Mouse (Mus musculus) limb, embryonic 14.5 days (tissue): Measurements from ENCODE around the gene Grap. TPM values are rescaled to one million over a fixed set of nuclear protein-coding genes. Genes with fewer than 3 reads are reported as not detected.

Source experiments
- ATAC-seq: fragments of 200-750 bp; cut with Nextera tagmentation; 2 replicates; pipeline ENCODE4 v1.8.0; 2017; ENCODE audit warnings: low read depth, moderate number of reproducible peaks, moderate TSS enrichment; ENCODE audit not compliant: low FRiP score
- DNase-seq: peaks from one replicate; pipeline ENCODE4 v3.0.0-alpha.2; 2015; ENCODE audit warnings: low spot score
- H3K27ac ChIP-seq: fragments of 300-500 bp; sonication (generic); replicated peaks from 2 replicates; pipeline ENCODE4 v1.5.1; 2014; ENCODE audit warnings: low read depth, mild to moderate bottlenecking, low read length, moderate library complexity, mixed read lengths
- H3K27me3 ChIP-seq: fragments of 300-500 bp; sonication (generic); 2 replicates; pipeline ENCODE4 v1.6.1; 2014; ENCODE audit warnings: low read length, mixed read lengths; ENCODE audit not compliant: control insufficient read depth, insufficient read depth
- H3K36me3 ChIP-seq: fragments of 300-500 bp; sonication (generic); 2 replicates; pipeline ENCODE4 v1.6.1; 2014; ENCODE audit warnings: mild to moderate bottlenecking, low read length, moderate library complexity, mixed read lengths; ENCODE audit not compliant: control insufficient read depth, insufficient read depth
- H3K4me1 ChIP-seq: fragments of 300-500 bp; sonication (generic); 2 replicates; pipeline ENCODE4 v1.6.1; 2014; ENCODE audit warnings: antibody characterized with exemption, low read length, mixed read lengths; ENCODE audit not compliant: control insufficient read depth, insufficient read depth
- H3K4me2 ChIP-seq: fragments of 300-500 bp; sonication (generic); replicated peaks from 2 replicates; pipeline ENCODE4 v1.6.1; 2014; ENCODE audit warnings: low read depth, mild to moderate bottlenecking, low read length, moderate library complexity; ENCODE audit not compliant: severe bottlenecking
- H3K4me3 ChIP-seq: fragments of 300-500 bp; sonication (generic); replicated peaks from 2 replicates; pipeline ENCODE4 v1.5.1; 2014; ENCODE audit warnings: low read length
- H3K9ac ChIP-seq: fragments of 300-500 bp; sonication (generic); 2 replicates; pipeline ENCODE4 v1.6.1; 2014; ENCODE audit warnings: mild to moderate bottlenecking, low read depth, low read length, moderate library complexity; ENCODE audit not compliant: severe bottlenecking
- H3K9me3 ChIP-seq: fragments of 300-500 bp; sonication (generic); 2 replicates; pipeline ENCODE4 v1.6.1; 2016; ENCODE audit warnings: low read length; ENCODE audit not compliant: control insufficient read depth
- POLR2A ChIP-seq: fragments of 200-500 bp; IDR thresholded peaks from 2 replicates; pipeline ENCODE4 v1.8.0; 2012; ENCODE audit warnings: inconsistent platforms, mild to moderate bottlenecking, moderate library complexity, borderline replicate concordance; ENCODE audit not compliant: insufficient read depth, insufficient read length; ENCODE audit errors: extremely low read depth
- WGBS: fragments of 180-500 bp; shearing (Covaris S2); extraction: QIAGEN DNeasy Blood & Tissue Kit; methylation state at CpG from one replicate; pipeline ENCODE4 v1.1.7; 2014; 5-methylcytosine and 5-hydroxymethylcytosine counted together
- polyA plus RNA-seq, 2 experiments: library from polyadenylated mRNA; depleted of rRNA in 1 of 2; stranded (reverse) in 1 of 2; unstranded in 1 of 2; fragments of >200 nt; fragmentation: Nextera tagmentation in 1 of 2; extraction: Ambion mirVana in 1 of 2; gene quantifications; 2 replicates each; pipeline versions ENCODE4 v1.2.1 to v1.2.3; 2012 to 2014

Gene Grap
- polyA plus RNA-seq, 2 experiments: 4.7 to 5.6 TPM

DNA sequence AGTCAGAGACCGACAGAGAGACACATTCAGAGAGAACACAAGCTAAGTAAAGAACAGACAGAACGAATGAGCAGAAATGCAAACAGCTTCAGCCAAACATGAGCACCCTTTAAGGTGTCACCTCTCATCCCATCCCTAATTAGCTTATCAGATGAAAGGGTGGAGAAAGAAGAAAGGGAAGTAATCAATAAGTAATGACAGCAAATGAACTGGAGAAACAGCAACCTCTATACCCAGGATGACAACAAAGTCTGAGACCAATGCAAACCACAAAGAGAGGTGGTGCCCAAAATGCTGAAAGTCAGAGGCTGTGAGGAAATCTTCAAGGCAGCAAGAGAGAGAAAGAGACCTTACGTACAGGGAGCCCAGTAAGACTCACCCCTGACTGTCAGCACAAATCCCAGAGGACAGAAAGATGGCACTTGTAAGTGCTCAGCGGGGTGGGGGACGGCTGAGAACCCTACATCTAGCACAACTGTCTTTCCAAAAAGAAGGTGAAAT lies 7.7 kb upstream of the Grap start:
- Histone ChIP-seq H3K9me3 (no peaks in the 10 kb centered on the region), H3K4me2 (no peak overlapping the region), H3K27me3 (no peaks in the 10 kb centered on the region), H3K4me3 (no peak overlapping the region), H3K9ac (no peak overlapping the region), H3K27ac (no peak overlapping the region), H3K36me3 (no peaks in the 10 kb centered on the region), H3K4me1 (0 out of 2 replicates have a peak, but pooled peaks cover 5% of the 10 kb centered on the region)
- no peak for DNase-seq
- no peak for TF ChIP-seq POLR2A
- 72% methylated on average over 5 of the region's 5 CpGs for WGBS
- ATAC-seq: no peak

- no peak for TF ChIP-seq POLR2A
- Histone ChIP-seq H3K4me2 (no peak overlapping the region), H3K4me1 (0 out of 2 replicates have a peak, but pooled peaks cover 5% of the 10 kb centered on the region), H3K27ac (no peak overlapping the region), H3K36me3 (no peaks in the 10 kb centered on the region), H3K4me3 (no peak overlapping the region), H3K9ac (no peak overlapping the region), H3K9me3 (no peaks in the 10 kb centered on the region), H3K27me3 (no peaks in the 10 kb centered on the region)
- 61% methylated on average over 2 of the region's 2 CpGs for WGBS
- DNase-seq (no peak), ATAC-seq (no peak)
Measured at GRCm38 (mm10) chr11:61646499-61647039, 6.5 kb upstream of the Grap start.

DNA sequence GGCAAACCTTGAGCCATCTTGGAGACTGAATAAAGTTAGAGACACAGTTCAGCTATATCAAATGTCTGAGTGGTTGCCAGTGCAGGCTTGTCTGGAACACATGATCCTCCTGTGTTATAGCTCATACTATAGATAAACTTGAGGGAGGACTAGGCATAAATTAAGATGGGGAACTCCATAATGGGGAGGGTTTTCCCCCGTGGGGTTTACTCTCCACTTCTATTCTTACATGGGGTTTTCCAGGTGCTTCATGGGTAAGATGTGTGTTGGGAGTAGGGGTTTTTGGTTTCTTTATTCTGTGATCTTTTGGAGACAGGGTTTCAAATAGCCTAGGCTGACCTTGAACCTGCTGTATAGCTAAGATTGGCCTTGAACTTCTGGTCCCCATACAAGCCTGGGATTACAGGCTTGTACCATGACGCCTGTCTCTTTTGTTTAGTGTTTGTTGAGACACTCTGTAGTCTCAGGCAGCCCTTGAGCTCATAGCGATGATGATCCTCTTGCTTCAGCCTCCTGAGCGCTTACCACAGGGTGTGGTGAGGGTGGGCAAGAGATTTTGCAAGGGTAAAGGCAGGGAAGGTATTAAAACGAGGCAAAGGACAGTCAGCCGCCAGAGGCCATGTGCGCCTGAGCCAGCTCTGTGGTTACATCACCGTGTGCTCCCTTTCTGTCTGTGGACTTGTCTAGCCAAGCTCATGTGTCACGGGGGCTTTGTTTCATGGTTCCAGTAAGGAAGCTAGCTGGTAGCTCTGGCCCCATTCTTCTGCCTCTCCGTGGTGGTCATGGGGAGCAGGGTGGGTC lies 5.8 kb upstream of the Grap start:
- Histone ChIP-seq H3K4me3 (no peak overlapping the region), H3K27ac (no peak overlapping the region), H3K9ac (no peak overlapping the region), H3K4me1 (0 out of 2 replicates have a peak, but pooled peaks cover 5% of the 10 kb centered on the region), H3K9me3 (no peaks in the 10 kb centered on the region), H3K27me3 (no peaks in the 10 kb centered on the region), H3K4me2 (no peak overlapping the region), H3K36me3 (no peaks in the 10 kb centered on the region)
- WGBS: 72% methylated on average over 10 of the region's 10 CpGs
- no peak for DNase-seq
- TF ChIP-seq POLR2A: no peak
- ATAC-seq: no peak

DNA sequence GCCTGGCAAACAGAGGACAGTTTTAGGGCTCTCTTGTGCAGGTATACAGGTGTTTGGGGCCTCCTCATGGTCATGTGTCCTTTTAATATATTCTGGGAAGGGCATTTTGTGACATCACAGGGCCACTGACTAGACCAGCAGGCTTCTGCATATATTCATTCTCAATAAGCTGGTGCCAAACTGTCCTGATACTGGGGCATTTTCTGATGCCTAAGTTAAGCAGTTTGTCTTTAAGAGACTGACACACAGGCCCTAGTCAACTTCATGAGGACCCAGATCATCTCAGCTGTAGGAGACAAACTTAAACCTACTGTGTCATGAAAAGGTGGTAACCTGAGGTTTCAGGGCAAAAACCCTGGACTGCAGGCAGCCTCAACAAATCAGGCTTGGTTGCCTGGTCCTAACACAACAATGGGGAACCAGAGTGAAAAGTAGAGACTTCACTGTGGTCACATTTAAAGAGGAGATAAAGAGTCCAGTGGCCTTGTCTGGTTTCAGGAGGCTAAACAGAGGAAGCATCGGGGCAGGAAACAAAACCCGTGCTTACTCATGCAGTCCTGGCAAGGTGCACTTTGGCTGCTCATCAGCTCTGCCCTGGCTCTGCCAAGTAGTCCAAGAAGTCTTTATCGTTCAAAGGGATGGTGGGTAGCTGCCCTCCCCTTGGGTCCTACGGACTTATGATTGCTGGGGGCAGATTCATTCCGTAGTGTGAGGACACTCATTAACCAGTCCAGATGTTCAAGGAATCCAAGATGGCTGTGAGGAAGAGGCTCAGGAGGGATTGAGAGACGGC lies 4.9 kb upstream of the Grap start:
- Histone ChIP-seq H3K4me2 (no peak overlapping the region), H3K27ac (no peak overlapping the region), H3K4me3 (no peak overlapping the region), H3K9me3 (no peaks in the 10 kb centered on the region), H3K36me3 (no peaks in the 10 kb centered on the region), H3K4me1 (0 out of 2 replicates have a peak, but pooled peaks cover 5% of the 10 kb centered on the region), H3K27me3 (no peaks in the 10 kb centered on the region), H3K9ac (no peak overlapping the region)
- DNase-seq (no peak), ATAC-seq (no peak)
- TF ChIP-seq POLR2A: no peak
- 83% methylated on average over 6 of the region's 6 CpGs for WGBS

DNA sequence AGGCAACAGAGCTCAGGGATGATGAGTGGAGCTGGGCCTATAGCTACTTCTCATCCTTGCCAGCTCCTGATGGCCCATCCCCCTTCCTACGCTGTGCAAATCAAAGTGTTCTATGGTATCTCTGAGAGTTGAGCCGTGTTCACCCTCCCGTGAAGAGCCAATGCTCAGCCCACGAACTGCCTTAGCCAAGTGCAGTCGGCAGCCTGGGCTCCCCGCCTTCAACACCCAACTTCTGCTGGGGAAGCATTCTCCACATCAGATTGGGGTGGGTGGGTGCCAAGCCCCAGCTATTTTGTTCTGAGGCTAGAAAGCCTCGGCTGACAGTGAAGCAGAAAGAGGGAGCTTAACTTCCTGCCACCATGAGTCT lies 4.3 kb upstream of the Grap start:
- DNase-seq: no peak
- 0 out of 2 replicates have a peak, but pooled peaks cover 2% of the 10 kb centered on the region for H3K4me1 ChIP-seq
- H3K27ac ChIP-seq: no peak overlapping the region
- no peak overlapping the region for H3K4me2 ChIP-seq
- no peaks in the 10 kb centered on the region for H3K27me3 ChIP-seq
- H3K9me3 ChIP-seq: no peaks in the 10 kb centered on the region
- H3K9ac ChIP-seq: no peak overlapping the region
- TF ChIP-seq POLR2A: no peak
- 75% methylated on average over 7 of the region's 7 CpGs for WGBS
- H3K4me3 ChIP-seq: no peak overlapping the region
- ATAC-seq: no peak
- no peaks in the 10 kb centered on the region for H3K36me3 ChIP-seq
